Mouse (Mus musculus): Measurements from ENCODE around the gene Arhgef10l. TPM values are rescaled to one million over a fixed set of nuclear protein-coding genes. Genes with fewer than 3 reads are reported as not detected.

Gene Arhgef10l
- polyA plus RNA-seq, 1 experiment, result 2.2 TPM

DNA sequence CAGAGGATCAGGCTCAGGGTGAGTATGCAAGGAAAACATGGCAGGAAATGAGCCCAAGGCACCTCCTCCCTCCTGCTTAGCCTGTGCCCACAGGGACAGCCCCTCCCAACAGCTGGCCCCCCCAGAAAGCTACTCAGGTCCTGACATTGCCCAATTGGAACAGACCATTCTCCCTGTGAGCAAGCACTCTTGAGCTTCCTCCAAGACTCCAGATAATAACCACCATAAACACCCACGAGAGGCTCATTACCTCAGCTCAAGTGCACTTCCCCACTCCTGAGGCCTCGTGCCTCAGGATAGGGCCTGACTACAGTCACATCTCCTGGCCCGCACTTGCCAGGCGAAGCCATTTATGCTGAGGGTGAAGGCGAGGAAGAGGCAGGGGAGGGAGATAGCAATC lies 67.0 kb downstream of the Arhgef10l start:
- Histone ChIP-seq H3K27ac (replicated peaks; ENCODE audit: low read depth, low read length) (no peak overlapping the region), H3K4me1 (ENCODE audit: control insufficient read depth, insufficient read depth, insufficient read length, low read length) (no peaks in the 10 kb centered on the region), H3K4me3 (ENCODE audit: insufficient read depth, low read depth, low read length) (no peak overlapping the region)

DNA sequence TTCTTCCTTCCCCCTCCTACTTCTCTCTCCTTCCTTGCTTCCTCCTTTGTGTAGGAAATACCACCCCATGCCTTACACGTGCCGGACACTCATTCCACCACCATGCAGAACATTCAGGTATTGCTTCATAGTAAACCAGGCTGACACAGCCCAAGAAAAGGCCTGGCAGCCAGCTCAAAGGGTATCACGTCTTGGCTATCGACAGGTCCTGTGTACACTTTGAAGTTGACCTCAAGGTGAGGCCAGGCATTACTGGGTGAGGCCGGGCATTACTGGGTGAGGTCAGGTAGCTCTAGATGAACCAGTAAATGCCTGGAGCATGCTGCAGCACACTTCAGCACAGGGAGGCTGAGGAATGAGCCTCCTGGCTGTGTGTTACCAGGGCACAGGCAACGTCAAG lies 67.9 kb downstream of the Arhgef10l start:
- Histone ChIP-seq H3K4me3 (ENCODE audit: insufficient read depth, low read depth, low read length) (no peak overlapping the region), H3K27ac (replicated peaks; ENCODE audit: low read depth, low read length) (no peak overlapping the region), H3K4me1 (ENCODE audit: control insufficient read depth, insufficient read depth, insufficient read length, low read length) (no peaks in the 10 kb centered on the region)

DNA sequence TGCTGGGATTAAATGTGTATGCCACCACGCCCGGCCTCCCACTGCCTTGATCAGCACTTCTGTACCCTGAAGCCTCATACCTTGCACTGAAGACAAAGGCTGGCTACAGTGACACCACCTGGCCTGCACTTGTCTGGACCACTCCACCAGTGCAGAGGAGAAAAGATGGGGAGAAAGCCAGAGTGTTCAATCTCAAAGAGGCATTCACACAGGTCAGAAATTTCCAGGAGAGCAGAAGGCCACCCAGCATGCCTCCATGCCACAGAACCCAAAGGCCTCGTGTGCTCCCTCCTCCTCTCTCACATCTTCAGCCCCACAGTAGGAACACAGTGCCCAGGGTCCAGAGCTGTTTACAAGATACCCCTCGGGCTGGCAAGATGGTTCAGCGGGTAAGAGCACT lies 68.4 kb downstream of the Arhgef10l start:
- no peaks in the 10 kb centered on the region for H3K4me1 ChIP-seq (ENCODE audit: control insufficient read depth, insufficient read depth, insufficient read length, low read length)
- no peak overlapping the region for H3K4me3 ChIP-seq (ENCODE audit: insufficient read depth, low read depth, low read length)
- no peak overlapping the region for H3K27ac ChIP-seq (replicated peaks; ENCODE audit: low read depth, low read length)

DNA sequence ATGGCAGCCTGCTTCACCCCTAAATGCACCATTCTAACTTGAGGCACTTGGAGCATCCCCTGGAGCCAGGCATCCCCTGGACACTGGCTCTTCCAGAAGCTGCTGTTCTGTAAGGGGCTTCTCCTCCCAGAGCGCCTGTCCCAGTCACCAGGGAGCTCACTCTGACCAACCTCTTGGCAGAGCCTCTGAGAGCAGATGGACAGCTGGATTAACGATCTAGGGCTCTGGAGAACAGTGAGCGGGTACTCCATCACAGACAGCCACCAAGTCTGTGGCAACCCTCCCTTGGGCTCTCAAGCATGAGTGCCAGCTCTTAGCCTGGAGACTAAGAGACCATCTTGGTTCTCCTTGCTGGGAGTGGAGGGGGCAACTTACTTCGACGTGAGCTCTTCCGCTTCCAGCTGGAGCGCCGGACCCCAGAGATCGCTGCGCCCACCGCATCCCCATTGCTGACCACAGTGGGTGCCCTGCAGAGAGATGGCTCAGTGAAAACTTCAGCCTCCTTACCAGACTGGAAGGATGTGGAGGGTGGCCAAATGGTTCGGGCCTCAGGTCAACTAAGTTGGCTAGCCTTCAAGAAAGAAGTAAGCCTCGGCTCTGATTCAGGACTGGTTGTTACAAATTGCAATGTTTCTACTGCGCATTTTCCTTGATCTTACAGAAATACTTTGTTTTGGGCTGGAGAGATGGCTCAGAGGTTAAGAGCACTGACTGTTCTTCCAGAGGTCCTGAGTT lies 71.9 kb downstream of the Arhgef10l start:
- Histone ChIP-seq H3K4me3 (ENCODE audit: insufficient read depth, low read depth, low read length) (no peak overlapping the region), H3K27ac (replicated peaks; ENCODE audit: low read depth, low read length) (no peak overlapping the region), H3K4me1 (ENCODE audit: control insufficient read depth, insufficient read depth, insufficient read length, low read length) (no peaks in the 10 kb centered on the region)

DNA sequence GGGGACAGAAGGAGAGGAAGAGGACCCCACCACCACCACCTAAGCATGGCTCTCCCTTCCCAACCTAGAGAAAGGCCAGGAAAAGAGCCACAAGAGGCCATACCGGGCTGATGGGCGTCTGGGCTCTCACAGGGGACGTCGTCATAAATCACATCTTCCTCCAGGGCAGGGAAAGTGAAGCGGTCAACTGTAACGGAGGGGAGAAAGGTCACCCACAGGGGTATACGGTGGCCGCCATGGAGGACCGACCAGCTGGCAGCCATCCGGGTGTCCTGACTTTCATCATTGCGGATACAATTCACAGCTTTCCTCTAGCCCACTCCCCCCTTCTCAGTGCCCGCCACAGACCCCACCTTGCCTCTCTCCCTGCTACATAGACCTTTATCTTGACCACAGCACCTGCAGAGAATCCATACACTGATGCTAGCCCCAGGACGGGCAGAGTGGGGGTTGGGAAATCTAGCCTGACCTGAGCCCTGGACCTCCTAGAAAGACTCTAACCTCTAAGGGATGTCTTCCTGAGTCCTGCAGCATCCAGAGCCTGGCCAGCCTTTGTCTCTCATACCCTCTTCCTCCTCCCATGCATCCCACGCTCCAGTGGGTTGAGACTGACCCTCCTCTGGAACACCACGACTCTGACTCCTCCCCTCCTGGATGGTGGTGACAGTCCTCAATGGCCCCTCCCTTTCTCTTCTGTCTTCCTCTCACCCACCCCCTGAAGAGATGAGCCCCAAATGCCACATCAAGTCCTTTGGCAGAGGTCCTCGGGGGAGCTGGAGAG lies 72.6 kb downstream of the Arhgef10l start:
- no peak overlapping the region for H3K4me3 ChIP-seq (ENCODE audit: insufficient read depth, low read depth, low read length)
- H3K4me1 ChIP-seq (ENCODE audit: control insufficient read depth, insufficient read depth, insufficient read length, low read length), result no peaks in the 10 kb centered on the region
- no peak overlapping the region for H3K27ac ChIP-seq (replicated peaks; ENCODE audit: low read depth, low read length)

DNA sequence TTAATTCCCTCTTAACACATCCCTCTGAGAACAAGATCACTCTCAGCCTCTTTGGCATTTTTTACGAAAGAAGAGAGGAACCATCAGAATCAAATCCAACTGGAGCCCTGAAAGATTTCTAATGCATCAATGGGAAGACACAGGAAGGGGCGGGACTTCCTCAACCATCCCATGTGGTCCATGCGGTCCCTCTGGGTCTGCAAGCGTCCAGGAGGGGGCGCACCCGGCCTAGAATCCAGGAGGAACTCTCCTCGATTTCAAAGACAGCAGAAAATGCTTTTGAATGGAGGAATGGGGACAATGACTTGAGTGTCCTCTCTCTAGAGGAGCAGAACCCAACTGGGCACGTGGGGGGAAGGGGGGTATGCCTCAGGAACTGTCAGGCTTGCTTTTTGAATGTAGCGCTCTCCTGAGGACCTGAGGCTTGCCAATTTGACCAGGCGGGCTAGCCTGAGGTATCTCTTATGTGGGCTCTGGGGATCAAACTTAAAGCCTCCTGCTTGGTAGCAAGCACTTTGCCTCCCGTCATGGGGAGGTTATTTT lies 73.5 kb downstream of the Arhgef10l start:
- H3K4me1 ChIP-seq (ENCODE audit: control insufficient read depth, insufficient read depth, insufficient read length, low read length), result no peaks in the 10 kb centered on the region
- no peak overlapping the region for H3K27ac ChIP-seq (replicated peaks; ENCODE audit: low read depth, low read length)
- H3K4me3 ChIP-seq (ENCODE audit: insufficient read depth, low read depth, low read length), result no peak overlapping the region

DNA sequence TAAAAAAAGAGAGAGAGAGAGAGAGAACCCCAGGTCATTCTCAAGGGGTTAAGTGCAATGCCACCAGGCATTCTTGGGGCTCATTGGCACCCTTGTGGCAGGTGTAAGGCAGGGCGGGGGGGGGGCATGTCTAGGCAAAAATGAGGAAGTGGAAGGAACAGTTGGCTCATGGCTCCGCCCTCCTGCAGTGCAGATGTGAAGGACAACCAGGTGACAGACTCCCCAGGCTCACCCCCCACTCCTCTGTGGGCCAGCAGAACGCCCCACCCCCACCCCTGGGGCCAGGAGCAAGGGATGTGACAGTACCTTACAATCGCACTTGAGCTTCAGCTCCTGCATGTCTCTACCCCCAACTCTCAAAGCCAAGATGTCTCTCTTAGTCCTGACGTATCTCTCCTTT lies 79.3 kb downstream of the Arhgef10l start:
- Histone ChIP-seq H3K4me3 (ENCODE audit: insufficient read depth, low read depth, low read length) (no peak overlapping the region), H3K27ac (replicated peaks; ENCODE audit: low read depth, low read length) (no peak overlapping the region)

DNA sequence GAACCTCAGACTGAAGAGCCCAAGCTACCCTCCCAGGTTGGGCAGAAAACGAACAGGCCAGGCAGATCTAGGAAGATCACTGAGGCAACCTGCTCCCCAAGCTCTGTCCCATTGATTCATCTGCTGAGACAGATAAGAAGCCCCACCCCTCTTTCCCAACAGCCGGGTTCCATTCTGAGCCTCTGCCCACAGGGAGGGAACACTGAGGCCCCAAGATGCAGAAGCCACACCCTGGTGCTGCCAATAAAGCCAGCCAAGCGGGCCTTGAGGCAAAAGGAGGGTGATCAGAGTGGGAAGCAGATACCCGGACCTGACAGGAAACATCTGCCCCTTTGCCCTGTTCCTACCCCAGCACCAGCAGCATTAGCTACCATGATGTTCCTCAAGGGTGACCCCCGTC lies 81.6 kb downstream of the Arhgef10l start:
- no peak overlapping the region for H3K4me3 ChIP-seq (ENCODE audit: insufficient read depth, low read depth, low read length)
- H3K27ac ChIP-seq (replicated peaks; ENCODE audit: low read depth, low read length), result no peak overlapping the region

More for the DNA sequence above, 79.3 kb downstream of the Arhgef10l start:
- H3K4me1 ChIP-seq (ENCODE audit: control insufficient read depth, insufficient read depth, insufficient read length, low read length), result peaks cover 3% of the 10 kb centered on the region; the same call in 1 of the 2 replicates

DNA sequence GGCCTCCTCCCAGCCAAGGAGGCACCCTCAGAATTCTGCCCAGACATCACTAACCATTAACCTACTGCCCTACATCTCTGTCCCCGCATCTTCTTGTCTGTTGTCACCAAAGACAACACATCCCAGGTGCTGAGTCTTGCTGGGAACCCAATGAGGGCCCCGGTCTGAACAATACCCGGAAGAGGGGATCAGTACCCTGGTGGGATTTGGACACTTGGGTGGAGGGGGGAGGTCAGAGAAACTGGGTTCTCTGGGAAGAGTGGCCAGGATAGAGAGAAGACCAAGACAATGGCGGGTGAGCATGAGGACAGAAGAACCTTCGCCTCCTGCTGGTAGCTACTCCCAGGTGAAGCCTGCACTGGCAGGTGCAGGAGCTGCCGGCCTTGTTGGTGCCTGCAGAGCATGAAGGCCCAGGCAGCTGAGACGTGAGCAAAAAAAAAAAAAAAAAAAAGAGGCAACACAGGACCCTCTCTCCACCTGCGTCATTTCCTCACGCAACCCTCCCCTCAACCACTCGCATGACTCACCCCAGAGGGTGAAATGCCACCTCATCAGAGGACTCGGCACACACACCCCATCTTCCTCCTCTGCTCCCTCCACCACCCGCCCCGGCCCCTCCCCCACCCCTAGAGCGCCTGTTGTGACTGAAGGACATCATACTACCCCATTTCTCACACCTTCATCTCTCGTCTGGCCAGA lies 83.3 kb downstream of the Arhgef10l start:
- peaks cover 3% of the 10 kb centered on the region; the same call in 1 of the 2 replicates for H3K4me1 ChIP-seq (ENCODE audit: control insufficient read depth, insufficient read depth, insufficient read length, low read length)
- H3K27ac ChIP-seq (replicated peaks; ENCODE audit: low read depth, low read length), result no peak overlapping the region
- H3K4me3 ChIP-seq (ENCODE audit: insufficient read depth, low read depth, low read length), result no peak overlapping the region

More for the DNA sequence above, 81.6 kb downstream of the Arhgef10l start:
- peaks cover 3% of the 10 kb centered on the region; the same call in 1 of the 2 replicates for H3K4me1 ChIP-seq (ENCODE audit: control insufficient read depth, insufficient read depth, insufficient read length, low read length)

DNA sequence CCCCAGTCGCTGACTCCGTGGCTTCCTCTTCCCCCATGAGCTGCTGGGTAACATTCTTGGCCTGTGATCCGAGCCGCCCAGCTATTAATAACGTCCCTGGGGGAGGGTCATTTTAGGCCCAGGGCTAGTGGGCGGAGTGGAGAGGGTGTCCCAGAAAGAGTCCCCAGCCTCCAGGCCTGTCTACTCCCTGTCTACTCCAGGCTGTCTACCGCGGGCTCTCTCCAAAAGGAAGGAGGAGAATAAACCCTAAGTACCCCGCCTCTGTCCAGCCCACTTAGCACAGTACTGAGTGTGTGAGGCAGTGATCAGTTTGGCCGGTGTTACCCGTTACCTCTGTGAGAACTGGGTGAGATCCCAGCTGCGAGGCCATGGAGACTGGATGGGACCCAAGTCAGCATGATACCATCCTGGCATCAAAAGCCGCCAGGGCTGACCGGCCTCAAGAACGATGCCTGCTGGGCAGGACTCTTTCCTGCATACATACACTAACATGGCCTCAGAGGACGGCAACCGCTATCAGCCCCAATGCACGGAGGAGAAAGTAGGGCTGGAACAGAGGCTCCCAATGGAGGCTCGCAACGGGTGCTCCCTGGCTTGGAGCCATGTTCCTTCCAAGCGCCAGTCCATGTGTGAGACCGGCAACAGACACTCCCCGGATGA lies 84.0 kb downstream of the Arhgef10l start:
- Histone ChIP-seq H3K4me3 (ENCODE audit: insufficient read depth, low read depth, low read length) (peak overlapping the region; percentile 51), H3K4me1 (ENCODE audit: control insufficient read depth, insufficient read depth, insufficient read length, low read length) (peaks cover 3% of the 10 kb centered on the region; the same call in 1 of the 2 replicates), H3K27ac (replicated peaks; ENCODE audit: low read depth, low read length) (peak overlapping the region; percentile 75)

DNA sequence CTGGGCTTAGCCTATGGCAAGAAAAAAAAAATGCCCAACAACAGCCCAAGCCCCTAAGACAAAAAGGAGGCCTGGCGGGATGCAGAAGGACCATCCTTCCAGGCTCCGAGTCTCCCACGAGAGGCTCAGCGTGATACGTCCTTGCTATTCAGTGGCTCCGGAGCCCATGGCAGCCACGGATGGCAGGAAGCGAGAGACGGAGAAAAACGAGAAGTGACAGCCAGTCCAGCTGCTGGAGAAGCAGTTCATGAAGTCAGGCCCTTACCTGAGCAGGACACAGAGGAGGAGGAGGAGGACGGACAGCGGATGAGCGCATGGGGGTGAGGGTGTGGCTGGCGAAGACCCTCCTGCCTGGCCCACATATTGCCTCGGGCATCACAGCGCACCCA lies 84.5 kb downstream of the Arhgef10l start:
- Histone ChIP-seq H3K4me1 (ENCODE audit: control insufficient read depth, insufficient read depth, insufficient read length, low read length) (peaks cover 3% of the 10 kb centered on the region; the same call in 1 of the 2 replicates), H3K27ac (replicated peaks; ENCODE audit: low read depth, low read length) (peak overlapping the region; percentile 75), H3K4me3 (ENCODE audit: insufficient read depth, low read depth, low read length) (peak overlapping the region; percentile 51)

DNA sequence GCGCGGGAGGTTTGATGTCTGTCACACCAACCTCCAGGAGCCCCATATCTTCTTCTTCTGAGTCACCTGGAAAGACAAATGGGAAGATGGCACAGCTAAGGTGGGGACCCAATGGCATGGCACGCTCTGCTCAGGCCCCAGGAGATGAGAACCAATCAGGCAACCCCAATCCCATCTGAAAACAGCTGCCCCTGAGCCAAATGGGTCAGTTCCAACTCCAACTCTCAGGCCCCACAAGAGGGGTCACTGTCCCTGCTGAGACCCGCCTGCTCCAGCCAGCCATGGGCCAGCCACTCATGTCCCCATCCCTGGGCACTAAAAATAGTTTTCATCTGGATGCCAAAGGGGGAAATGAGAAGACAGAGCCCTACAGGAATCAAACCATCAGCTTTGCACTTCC lies 84.9 kb downstream of the Arhgef10l start:
- Histone ChIP-seq H3K4me3 (ENCODE audit: insufficient read depth, low read depth, low read length) (peak overlapping the region; percentile 51), H3K27ac (replicated peaks; ENCODE audit: low read depth, low read length) (peak overlapping the region; percentile 75), H3K4me1 (ENCODE audit: control insufficient read depth, insufficient read depth, insufficient read length, low read length) (peaks cover 3% of the 10 kb centered on the region; the same call in 1 of the 2 replicates)

DNA sequence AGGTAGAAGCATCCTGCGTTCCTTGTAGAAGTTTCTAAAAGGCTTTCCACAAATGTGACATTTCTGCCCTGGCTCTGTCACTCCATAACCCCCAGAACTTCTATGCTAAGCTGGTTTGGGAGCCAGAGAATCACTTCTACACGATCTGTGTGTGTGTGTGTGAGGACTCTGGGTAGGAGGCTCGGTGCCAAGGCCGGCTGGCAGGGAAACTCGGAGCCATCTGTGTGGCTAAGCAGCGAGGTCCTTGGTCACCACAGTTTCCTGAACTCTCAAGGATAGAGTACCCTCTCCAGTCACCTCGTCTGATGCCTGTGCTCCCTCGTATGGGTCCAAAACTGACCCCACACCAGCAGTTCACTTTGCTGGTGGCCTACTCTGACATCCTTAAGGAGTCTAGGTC lies 86.2 kb downstream of the Arhgef10l start:
- no peak overlapping the region for H3K27ac ChIP-seq (replicated peaks; ENCODE audit: low read depth, low read length)
- H3K4me1 ChIP-seq (ENCODE audit: control insufficient read depth, insufficient read depth, insufficient read length, low read length), result peaks cover 3% of the 10 kb centered on the region; the same call in 1 of the 2 replicates
- no peak overlapping the region for H3K4me3 ChIP-seq (ENCODE audit: insufficient read depth, low read depth, low read length)

DNA sequence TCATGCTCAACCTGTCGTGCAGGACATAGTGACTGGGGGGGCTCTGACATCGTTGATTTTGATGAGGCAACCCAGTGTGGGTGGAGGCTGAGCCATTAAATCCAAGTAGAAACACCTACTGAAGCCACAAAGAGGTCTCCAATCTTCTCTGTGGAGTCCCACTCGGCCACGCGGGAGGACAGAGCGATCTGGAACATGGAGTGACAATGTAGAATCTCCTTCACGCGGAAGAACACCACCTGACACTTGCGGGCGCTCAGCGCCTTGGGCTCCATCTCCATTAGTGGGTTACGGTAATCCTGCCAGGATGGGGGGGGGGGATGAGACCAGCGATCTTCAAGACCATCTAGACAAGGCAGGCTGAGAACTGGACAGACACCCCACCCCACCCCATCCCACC lies 86.7 kb downstream of the Arhgef10l start:
- no peak overlapping the region for H3K27ac ChIP-seq (replicated peaks; ENCODE audit: low read depth, low read length)
- no peak overlapping the region for H3K4me3 ChIP-seq (ENCODE audit: insufficient read depth, low read depth, low read length)

More for the DNA sequence above, 86.7 kb downstream of the Arhgef10l start:
- peaks cover 3% of the 10 kb centered on the region; the same call in 1 of the 2 replicates for H3K4me1 ChIP-seq (ENCODE audit: control insufficient read depth, insufficient read depth, insufficient read length, low read length)

Measured in brown adipose tissue, adult 24 weeks (tissue).